Mouse (Mus musculus) myocyte (in vitro differentiated cells): ENCODE measurements at regions not wholly inside any gene's neighbourhood (a gene's known extent, or its start where the extent isn't known, plus 50 kb on each side); places are given as distances from the start of the nearest gene placed in this dataset.

Source experiments
- CEBPB ChIP-seq: IDR thresholded peaks from 2 replicates; pipeline ENCODE4 v1.6.1; 2011; ENCODE audit warnings: mild to moderate bottlenecking, moderate library complexity; ENCODE audit not compliant: poor library complexity, insufficient read depth, severe bottlenecking
- E2F4 ChIP-seq: IDR thresholded peaks from one replicate; pipeline ENCODE4 v1.6.1; 2011; ENCODE audit warnings: mild to moderate bottlenecking, control low read depth, moderate library complexity; ENCODE audit not compliant: insufficient read depth
- MAX ChIP-seq: IDR thresholded peaks from one replicate; pipeline ENCODE4 v1.6.1; 2011; ENCODE audit warnings: low read depth, mild to moderate bottlenecking, control low read depth
- MYOD1 ChIP-seq, 3 experiments: IDR thresholded peaks; one replicate each; pipeline ENCODE4 v1.6.1; 2011; ENCODE audit warnings: control low read depth in 2 of 3, low read depth in 2 of 3, mild to moderate bottlenecking in 2 of 3, moderate library complexity in 1 of 3; ENCODE audit not compliant: insufficient read length in 2 of 3, control insufficient read depth in 1 of 3
- MYOG ChIP-seq, 3 experiments: IDR thresholded peaks; one replicate each; pipeline ENCODE4 v1.6.1; 2011; ENCODE audit warnings: control low read depth in 2 of 3, low read depth in 2 of 3, mild to moderate bottlenecking in 2 of 3; ENCODE audit not compliant: insufficient read length in 2 of 3, control insufficient read depth in 1 of 3, insufficient read depth in 1 of 3
- POLR2A ChIP-seq: IDR thresholded peaks from one replicate; pipeline ENCODE4 v1.6.1; 2011; ENCODE audit warnings: low read depth, mild to moderate bottlenecking, control low read depth, moderate library complexity; ENCODE audit not compliant: insufficient read length
- POLR2AphosphoS2 ChIP-seq: IDR thresholded peaks from one replicate; pipeline ENCODE4 v1.6.1; 2011; ENCODE audit warnings: low read depth, control low read depth; ENCODE audit not compliant: insufficient read length
- REST ChIP-seq: IDR thresholded peaks from one replicate; pipeline ENCODE4 v1.6.1; 2011; ENCODE audit warnings: mild to moderate bottlenecking, control low read depth, moderate library complexity; ENCODE audit not compliant: insufficient read depth, insufficient read length
- SRF ChIP-seq: IDR thresholded peaks from one replicate; pipeline ENCODE4 v1.6.1; 2011; ENCODE audit warnings: low read depth; ENCODE audit not compliant: control insufficient read depth, insufficient read length
- TCF12 ChIP-seq: IDR thresholded peaks from one replicate; pipeline ENCODE4 v1.6.1; 2011; ENCODE audit warnings: mild to moderate bottlenecking, control low read depth; ENCODE audit not compliant: poor library complexity, insufficient read depth, severe bottlenecking
- USF1 ChIP-seq: IDR thresholded peaks from one replicate; pipeline ENCODE4 v1.6.1; 2011; ENCODE audit warnings: low read depth, mild to moderate bottlenecking, control low read depth, moderate library complexity

GRCm38 (mm10) chr1:157001008-157001660 lies 61.7 kb upstream of the Ralgps2 start:
- peak in 2 of 3 experiments; percentile 76 to 84 for TF ChIP-seq MYOD1 (IDR thresholded peaks at IDR 0.05; ENCODE audit: control insufficient read depth in 1 of 3, insufficient read length in 2 of 3, low read depth in 2 of 3)
- TF ChIP-seq POLR2A, result no peak
- peak; percentile 14 to 87 (median 25) for TF ChIP-seq MYOG (IDR thresholded peaks at IDR 0.05; ENCODE audit: control insufficient read depth in 1 of 3, insufficient read depth in 1 of 3, insufficient read length in 2 of 3, low read depth in 2 of 3)
- no peak for TF ChIP-seq MAX
- TF ChIP-seq POLR2AphosphoS2, result no peak
- no peak for TF ChIP-seq USF1
- TF ChIP-seq TCF12, result peak; percentile 54
- no peak for TF ChIP-seq SRF
- TF ChIP-seq E2F4, result no peak
- TF ChIP-seq REST, result no peak
- TF ChIP-seq CEBPB, result no peak
